Mouse (Mus musculus): ENCODE results near the gene Heatr4. TPM values are rescaled to one million over a fixed set of nuclear protein-coding genes. Genes with fewer than 3 reads are reported as not detected.
"Not testable (repeated sequence)": the region's sequence is repeated elsewhere in the genome, so short reads cannot be mapped to it uniquely, and the experiment has no call there.

Heatr4 gene
- not detected in 2 replicates for polyA plus RNA-seq (2015; fragmentation: Nextera tagmentation; extraction: Ambion mirVana)

- Histone ChIP-seq H3K9me3 (no peaks in the 10 kb centered on the region), H3K36me3 (no peaks in the 10 kb centered on the region), H3K9ac (replicated peaks) (no peak within 1 kb of the TSS), H3K27ac (no peak within 1 kb of the TSS), H3K4me2 (replicated peaks) (no peak within 1 kb of the TSS), H3K27me3 (no peaks in the 10 kb centered on the region), H3K4me3 (replicated peaks) (no peak within 1 kb of the TSS), H3K4me1 (replicated peaks) (peaks cover 9% of the 10 kb centered on the region)
- ATAC-seq = no peak
- WGBS = 77% methylated on average over 4 of the region's 4 CpGs
Measured at GRCm38 (mm10) chr12:83984752-83985151, at the start of gene Heatr4. TSS of gene Heatr4 (minus strand) at chr12:83984852.

GRCm38 (mm10) chr12:84034108-84034507 lies 49.5 kb upstream of the Heatr4 start:
- Histone ChIP-seq H3K9me3 (0 out of 2 replicates have a peak, but pooled peaks cover 3% of the 10 kb centered on the region), H3K4me1 (replicated peaks) (no peaks in the 10 kb centered on the region; the same call in 1 of the 2 replicates), H3K4me3 (replicated peaks) (no peak overlapping the region), H3K27ac (no peak overlapping the region), H3K9ac (replicated peaks) (no peak overlapping the region), H3K4me2 (replicated peaks) (no peak overlapping the region), H3K27me3 (peaks cover 6% of the 10 kb centered on the region; the same call in 1 of the 2 replicates), H3K36me3 (no peaks in the 10 kb centered on the region)
- WGBS = 80% methylated on average over 4 of the region's 4 CpGs
- ATAC-seq = no peak

- H3K36me3 ChIP-seq; H3K27me3 ChIP-seq; H3K27ac ChIP-seq; H3K9ac ChIP-seq (replicated peaks); ATAC-seq; H3K4me2 ChIP-seq (replicated peaks); H3K4me1 ChIP-seq (replicated peaks); H3K4me3 ChIP-seq (replicated peaks); H3K9me3 ChIP-seq: not testable (repeated sequence)
- WGBS = 85% methylated on average over 2 of the region's 2 CpGs
Measured at GRCm38 (mm10) chr12:84033302-84033701, 48.6 kb upstream of the Heatr4 start.

- Histone ChIP-seq H3K4me3 (replicated peaks) (no peak overlapping the region), H3K4me1 (replicated peaks) (no peaks in the 10 kb centered on the region), H3K9ac (replicated peaks) (no peak overlapping the region), H3K27me3 (peaks cover 5% of the 10 kb centered on the region; the same call in 1 of the 2 replicates), H3K9me3 (no peaks in the 10 kb centered on the region), H3K27ac (no peak overlapping the region), H3K4me2 (replicated peaks) (no peak overlapping the region), H3K36me3 (no peaks in the 10 kb centered on the region)
- no peak for ATAC-seq
- WGBS = 94% methylated on average over 4 of the region's 4 CpGs
Measured at GRCm38 (mm10) chr12:84032854-84033253, 48.2 kb upstream of the Heatr4 start.

- peak; percentile 81 for ATAC-seq
Measured at GRCm38 (mm10) chr12:84030659-84031332, 46.1 kb upstream of the Heatr4 start.

DNA sequence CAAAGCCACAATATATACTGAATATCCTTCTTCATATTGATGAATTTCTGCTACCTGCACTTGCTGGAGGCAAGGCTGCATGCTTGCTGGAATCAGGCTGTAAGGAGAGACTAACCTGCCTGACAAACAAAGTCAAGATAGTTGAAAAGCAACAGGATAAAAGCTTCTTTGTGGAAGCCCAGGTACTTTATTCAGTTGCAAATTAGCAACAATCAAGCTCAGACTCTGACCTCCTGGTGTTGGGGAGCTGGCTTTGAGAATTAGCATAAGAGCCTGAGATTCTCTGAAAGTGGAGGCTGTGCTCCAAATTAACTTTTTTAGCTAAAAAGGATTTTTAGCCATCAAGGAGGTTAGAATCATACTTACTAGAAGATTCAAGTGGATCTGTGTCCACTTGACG lies 44.4 kb upstream of the Heatr4 start:
- H3K4me1 ChIP-seq (replicated peaks); H3K9ac ChIP-seq (replicated peaks); H3K27me3 ChIP-seq; H3K4me2 ChIP-seq (replicated peaks); H3K27ac ChIP-seq; ATAC-seq; H3K36me3 ChIP-seq; H3K4me3 ChIP-seq (replicated peaks); H3K9me3 ChIP-seq: not testable (repeated sequence)
- WGBS = 74% methylated on average over 1 of the region's 1 CpGs

More at GRCm38 (mm10) chr12:84030659-84031332, 46.1 kb upstream of the Heatr4 start:
- Histone ChIP-seq H3K4me1 (replicated peaks) (no peaks in the 10 kb centered on the region), H3K27ac (no peak overlapping the region), H3K9ac (replicated peaks) (no peak overlapping the region), H3K27me3 (no peaks in the 10 kb centered on the region), H3K36me3 (no peaks in the 10 kb centered on the region), H3K4me2 (replicated peaks) (no peak overlapping the region), H3K9me3 (no peaks in the 10 kb centered on the region), H3K4me3 (replicated peaks) (no peak overlapping the region)
- 64% methylated on average over 4 of the region's 4 CpGs for WGBS

DNA sequence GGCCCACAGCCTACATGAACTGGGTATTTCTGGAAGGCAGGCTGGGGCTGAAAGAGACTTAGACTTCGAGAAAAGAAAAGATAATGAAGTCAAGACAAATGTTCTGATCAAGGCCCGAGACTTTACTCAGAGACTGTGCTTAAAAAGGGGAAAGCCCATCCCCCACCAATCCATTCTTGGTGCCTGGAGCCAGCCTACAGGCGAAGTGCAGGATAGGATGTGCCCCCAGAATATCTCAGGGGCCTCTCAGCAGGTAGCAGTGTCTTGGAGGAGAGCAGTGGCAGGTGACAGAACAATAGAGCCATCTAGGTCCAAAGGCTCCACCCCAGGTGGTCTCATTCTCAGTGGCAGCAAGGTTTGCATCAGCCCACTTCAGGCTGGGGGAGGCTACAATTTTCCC lies 43.7 kb upstream of the Heatr4 start:
- not testable (repeated sequence) for H3K4me1 ChIP-seq (replicated peaks); H3K9me3 ChIP-seq; H3K9ac ChIP-seq (replicated peaks); H3K4me3 ChIP-seq (replicated peaks); H3K36me3 ChIP-seq; ATAC-seq; H3K27ac ChIP-seq; H3K4me2 ChIP-seq (replicated peaks); H3K27me3 ChIP-seq
- WGBS = 39% methylated on average over 3 of the region's 3 CpGs

- Histone ChIP-seq H3K9me3 (no peaks in the 10 kb centered on the region), H3K4me3 (replicated peaks) (no peak overlapping the region), H3K9ac (replicated peaks) (no peak overlapping the region), H3K27me3 (no peaks in the 10 kb centered on the region), H3K4me1 (replicated peaks) (no peaks in the 10 kb centered on the region), H3K36me3 (no peaks in the 10 kb centered on the region), H3K4me2 (replicated peaks) (no peak overlapping the region), H3K27ac (no peak overlapping the region)
- ATAC-seq = no peak
- WGBS = 82% methylated on average over 7 of the region's 7 CpGs
Measured at GRCm38 (mm10) chr12:84025888-84026287, 41.2 kb upstream of the Heatr4 start.

DNA sequence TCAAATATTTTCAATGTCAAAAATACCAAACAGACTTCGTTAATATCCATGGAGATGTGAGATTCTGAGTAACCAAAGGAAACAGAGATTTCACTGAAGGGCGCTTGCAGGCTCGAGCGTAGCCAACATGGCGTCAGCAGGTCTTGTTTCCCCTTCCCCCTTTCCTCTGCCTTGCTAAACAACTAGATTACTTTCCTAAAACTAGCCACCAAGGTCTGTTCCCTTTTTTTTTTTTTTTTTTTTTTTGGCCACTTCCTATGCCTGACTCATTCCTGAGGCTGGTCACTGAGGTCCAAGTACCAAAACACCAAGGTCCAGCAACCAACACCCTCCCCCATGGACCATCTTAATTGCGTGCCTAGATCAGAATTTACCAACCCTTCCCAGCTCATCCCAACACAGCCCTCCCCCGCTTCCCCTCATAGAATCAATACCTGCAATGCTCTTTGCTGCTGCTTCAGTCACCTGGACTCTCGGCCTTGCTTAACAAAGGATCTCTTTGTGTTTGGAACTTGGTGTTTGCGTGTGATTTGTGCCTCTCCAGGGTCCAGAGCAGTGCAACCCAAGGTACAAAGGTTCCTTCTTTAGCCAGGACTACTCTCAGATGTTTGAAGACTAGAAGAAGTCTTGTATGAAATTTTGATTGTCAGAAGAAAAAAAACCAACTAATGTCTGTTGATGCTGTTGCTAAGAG lies 38.5 kb upstream of the Heatr4 start:
- Histone ChIP-seq H3K9ac (replicated peaks) (no peak overlapping the region), H3K4me2 (replicated peaks) (no peak overlapping the region), H3K27ac (no peak overlapping the region), H3K4me1 (replicated peaks) (no peaks in the 10 kb centered on the region), H3K27me3 (no peaks in the 10 kb centered on the region), H3K4me3 (replicated peaks) (no peak overlapping the region), H3K36me3 (0 out of 2 replicates have a peak, but pooled peaks cover 3% of the 10 kb centered on the region), H3K9me3 (no peaks in the 10 kb centered on the region)
- no peak for ATAC-seq
- WGBS = 87% methylated on average over 9 of the region's 9 CpGs

DNA sequence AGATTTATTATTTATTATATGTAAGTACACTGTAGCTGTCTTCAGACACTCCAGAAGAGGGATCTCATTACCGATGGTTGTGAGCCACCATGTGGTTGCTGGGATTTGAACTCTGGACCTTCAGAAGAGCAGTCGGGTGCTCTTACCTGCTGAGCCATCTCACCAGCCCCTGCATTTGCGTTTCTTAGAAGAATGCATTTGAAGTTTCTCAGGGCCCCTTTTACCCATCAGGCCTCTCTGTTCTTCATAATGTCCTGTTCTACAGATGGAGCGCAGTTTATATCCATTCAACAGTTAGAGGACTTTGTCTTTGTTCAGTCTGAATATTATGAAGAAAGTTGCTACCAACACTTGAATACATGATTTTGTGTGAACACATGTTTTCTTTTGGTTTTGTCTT lies 37.6 kb upstream of the Heatr4 start:
- not testable (repeated sequence) for H3K36me3 ChIP-seq

DNA sequence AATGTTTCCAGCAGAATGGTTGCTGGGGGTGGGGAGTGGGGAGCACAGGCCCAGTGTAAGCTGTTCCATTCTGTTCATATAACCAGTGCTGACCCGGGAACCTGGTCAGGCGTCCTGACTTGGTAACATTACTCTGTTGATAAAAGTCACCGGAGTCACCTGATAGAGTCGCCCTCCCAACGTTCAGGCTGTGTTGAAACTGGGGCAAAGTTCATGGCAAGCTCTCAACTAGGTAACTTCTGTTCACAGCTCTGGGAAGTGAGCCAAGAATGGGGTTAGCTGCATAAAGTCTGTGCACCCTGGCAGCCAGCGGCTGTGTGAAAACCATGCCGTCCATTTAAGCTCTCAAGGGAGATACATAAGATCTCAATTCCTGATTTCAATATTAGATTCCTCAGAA lies 35.9 kb upstream of the Heatr4 start:
- not testable (repeated sequence) for H3K36me3 ChIP-seq; H3K4me2 ChIP-seq (replicated peaks); ATAC-seq; H3K4me1 ChIP-seq (replicated peaks); H3K9me3 ChIP-seq; H3K27ac ChIP-seq; H3K27me3 ChIP-seq; H3K4me3 ChIP-seq (replicated peaks); H3K9ac ChIP-seq (replicated peaks)
- WGBS = 68% methylated on average over 7 of the region's 7 CpGs

More for the DNA sequence above, 37.6 kb upstream of the Heatr4 start:
- 97% methylated on average over 4 of the region's 4 CpGs for WGBS
- not testable (repeated sequence) for H3K4me3 ChIP-seq (replicated peaks); H3K4me2 ChIP-seq (replicated peaks); H3K27ac ChIP-seq; H3K4me1 ChIP-seq (replicated peaks); ATAC-seq; H3K27me3 ChIP-seq; H3K9me3 ChIP-seq; H3K9ac ChIP-seq (replicated peaks)

DNA sequence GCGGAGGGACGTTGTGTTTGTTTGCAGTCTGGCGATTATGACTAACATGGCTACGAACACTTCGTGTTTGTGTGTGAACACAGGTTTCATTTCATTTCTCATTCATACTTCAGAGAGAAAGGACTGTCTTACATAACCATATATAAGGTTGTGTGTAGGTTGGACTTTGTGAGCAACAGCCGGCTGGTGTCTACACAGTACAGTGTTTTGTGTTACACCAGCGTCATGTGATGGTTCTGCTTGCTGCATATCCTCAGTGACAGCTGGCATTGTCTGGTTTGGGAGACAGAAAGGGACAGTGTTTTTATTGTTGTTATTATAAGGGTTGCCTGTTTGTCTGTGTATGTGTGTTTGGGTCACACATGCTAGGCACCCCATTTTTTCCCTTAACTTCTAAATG lies 29.0 kb upstream of the Heatr4 start:
- Histone ChIP-seq H3K4me2 (replicated peaks) (no peak overlapping the region), H3K36me3 (peaks cover 5% of the 10 kb centered on the region; the same call in 1 of the 2 replicates), H3K9ac (replicated peaks) (no peak overlapping the region), H3K4me1 (replicated peaks) (peaks cover 31% of the 10 kb centered on the region), H3K4me3 (replicated peaks) (no peak overlapping the region), H3K27ac (no peak overlapping the region), H3K9me3 (no peaks in the 10 kb centered on the region), H3K27me3 (no peaks in the 10 kb centered on the region)
- ATAC-seq = no peak
- WGBS = 92% methylated on average over 7 of the region's 7 CpGs

Measured in midbrain, embryonic 13.5 days (tissue).